Mouse (Mus musculus): Measurements from ENCODE around the gene Slc13a2. TPM values are rescaled to one million over a fixed set of nuclear protein-coding genes. Genes with fewer than 3 reads are reported as not detected.

Slc13a2 gene
- polyA plus RNA-seq, 1 experiment from 2014 or later = not detected

- H3K9ac ChIP-seq = no peak overlapping the region
- DNase-seq (ENCODE audit: low spot score) (no peak), ATAC-seq (ENCODE audit: low FRiP score) (no peak)
- H3K4me2 ChIP-seq (replicated peaks) = no peak overlapping the region
- H3K27me3 ChIP-seq (ENCODE audit: control insufficient read depth, insufficient read depth, low read length) = no peaks in the 10 kb centered on the region
- no peaks in the 10 kb centered on the region for H3K4me1 ChIP-seq (replicated peaks; ENCODE audit: control insufficient read depth, insufficient read depth, low read length)
- H3K27ac ChIP-seq = no peak overlapping the region
- no peaks in the 10 kb centered on the region for H3K9me3 ChIP-seq (ENCODE audit: control insufficient read depth, low read length)
- WGBS = 38% methylated on average over 5 of the region's 5 CpGs
- no peak overlapping the region for H3K4me3 ChIP-seq (replicated peaks; ENCODE audit: low read length)
- no peaks in the 10 kb centered on the region for H3K36me3 ChIP-seq (replicated peaks; ENCODE audit: control insufficient read depth, insufficient read depth)
These were observed 39.3 kb downstream of the Slc13a2 start for GRCm38 (mm10) chr11:78382701-78383100.

- Histone ChIP-seq H3K27ac (no peak overlapping the region), H3K9ac (no peak overlapping the region)
These were observed 39.7 kb downstream of the Slc13a2 start for GRCm38 (mm10) chr11:78382286-78382685.

GRCm38 (mm10) chr11:78380996-78381395, 41.0 kb downstream of the Slc13a2 start:
- 83% methylated on average over 3 of the region's 3 CpGs for WGBS
- Histone ChIP-seq H3K4me3 (replicated peaks; ENCODE audit: low read length) (no peak overlapping the region), H3K9ac (no peak overlapping the region), H3K36me3 (replicated peaks; ENCODE audit: control insufficient read depth, insufficient read depth) (no peaks in the 10 kb centered on the region), H3K27me3 (ENCODE audit: control insufficient read depth, insufficient read depth, low read length) (no peaks in the 10 kb centered on the region), H3K27ac (no peak overlapping the region), H3K4me1 (replicated peaks; ENCODE audit: control insufficient read depth, insufficient read depth, low read length) (no peaks in the 10 kb centered on the region), H3K4me2 (replicated peaks) (no peak overlapping the region), H3K9me3 (ENCODE audit: control insufficient read depth, low read length) (no peaks in the 10 kb centered on the region)
- ATAC-seq (ENCODE audit: low FRiP score) (no peak), DNase-seq (ENCODE audit: low spot score) (no peak)

More at GRCm38 (mm10) chr11:78382286-78382685, 39.7 kb downstream of the Slc13a2 start:
- Histone ChIP-seq H3K9me3 (ENCODE audit: control insufficient read depth, low read length) (no peaks in the 10 kb centered on the region), H3K27me3 (ENCODE audit: control insufficient read depth, insufficient read depth, low read length) (no peaks in the 10 kb centered on the region), H3K36me3 (replicated peaks; ENCODE audit: control insufficient read depth, insufficient read depth) (no peaks in the 10 kb centered on the region), H3K4me2 (replicated peaks) (no peak overlapping the region), H3K4me1 (replicated peaks; ENCODE audit: control insufficient read depth, insufficient read depth, low read length) (no peaks in the 10 kb centered on the region), H3K4me3 (replicated peaks; ENCODE audit: low read length) (no peak overlapping the region)
- 83% methylated on average over 7 of the region's 7 CpGs for WGBS
- no peak for DNase-seq (ENCODE audit: low spot score)
- no peak for ATAC-seq (ENCODE audit: low FRiP score)

GRCm38 (mm10) chr11:78380351-78380750, 41.7 kb downstream of the Slc13a2 start:
- no peak overlapping the region for H3K4me3 ChIP-seq (replicated peaks; ENCODE audit: low read length)
- no peaks in the 10 kb centered on the region for H3K9me3 ChIP-seq (ENCODE audit: control insufficient read depth, low read length)
- WGBS = 78% methylated on average over 4 of the region's 4 CpGs
- H3K27ac ChIP-seq = no peak overlapping the region
- ATAC-seq (ENCODE audit: low FRiP score) = no peak
- no peaks in the 10 kb centered on the region for H3K27me3 ChIP-seq (ENCODE audit: control insufficient read depth, insufficient read depth, low read length)
- H3K9ac ChIP-seq = no peak overlapping the region
- no peak overlapping the region for H3K4me2 ChIP-seq (replicated peaks)
- DNase-seq (ENCODE audit: low spot score) = no peak
- no peaks in the 10 kb centered on the region for H3K36me3 ChIP-seq (replicated peaks; ENCODE audit: control insufficient read depth, insufficient read depth)
- H3K4me1 ChIP-seq (replicated peaks; ENCODE audit: control insufficient read depth, insufficient read depth, low read length) = no peaks in the 10 kb centered on the region

- H3K27me3 ChIP-seq (ENCODE audit: control insufficient read depth, insufficient read depth, low read length) = no peaks in the 10 kb centered on the region
- H3K4me1 ChIP-seq (replicated peaks; ENCODE audit: control insufficient read depth, insufficient read depth, low read length) = no peaks in the 10 kb centered on the region
- ATAC-seq (ENCODE audit: low FRiP score) = no peak
- H3K4me2 ChIP-seq (replicated peaks) = no peak overlapping the region
- no peak for DNase-seq (ENCODE audit: low spot score)
- H3K36me3 ChIP-seq (replicated peaks; ENCODE audit: control insufficient read depth, insufficient read depth) = no peaks in the 10 kb centered on the region
- 61% methylated on average over 12 of the region's 12 CpGs for WGBS
- H3K9ac ChIP-seq = no peak overlapping the region
- no peaks in the 10 kb centered on the region for H3K9me3 ChIP-seq (ENCODE audit: control insufficient read depth, low read length)
- no peak overlapping the region for H3K4me3 ChIP-seq (replicated peaks; ENCODE audit: low read length)
- no peak overlapping the region for H3K27ac ChIP-seq
These were observed 44.4 kb downstream of the Slc13a2 start for GRCm38 (mm10) chr11:78377549-78378159.

DNA sequence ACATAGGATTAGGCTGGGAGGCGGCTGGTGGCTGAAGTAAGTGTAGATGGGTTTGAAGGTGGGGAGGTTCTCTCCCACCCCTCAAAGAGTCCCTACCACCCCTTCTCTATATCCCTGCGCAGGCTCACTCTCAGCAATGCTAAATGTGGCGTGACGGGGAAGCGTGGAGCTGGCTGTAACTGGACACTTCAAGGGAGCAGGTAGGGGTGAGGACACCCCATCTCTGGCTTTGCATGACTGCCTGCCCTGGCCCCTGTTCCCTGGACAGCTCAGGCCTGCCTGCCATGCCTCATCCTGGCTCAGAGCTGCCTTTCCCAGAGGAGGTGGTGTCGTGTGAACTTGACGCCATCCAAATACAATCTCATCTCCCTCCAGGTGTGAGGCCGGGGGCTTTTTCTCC, 47.9 kb downstream of the Slc13a2 start:
- Histone ChIP-seq H3K27me3 (ENCODE audit: control insufficient read depth, insufficient read depth, low read length) (no peaks in the 10 kb centered on the region), H3K27ac (no peak overlapping the region), H3K36me3 (replicated peaks; ENCODE audit: control insufficient read depth, insufficient read depth) (no peaks in the 10 kb centered on the region), H3K9ac (no peak overlapping the region), H3K4me2 (replicated peaks) (no peak overlapping the region), H3K4me3 (replicated peaks; ENCODE audit: low read length) (no peak overlapping the region), H3K4me1 (replicated peaks; ENCODE audit: control insufficient read depth, insufficient read depth, low read length) (no peaks in the 10 kb centered on the region), H3K9me3 (ENCODE audit: control insufficient read depth, low read length) (no peaks in the 10 kb centered on the region)
- no peak for ATAC-seq (ENCODE audit: low FRiP score)
- 82% methylated on average over 8 of the region's 8 CpGs for WGBS
- DNase-seq (ENCODE audit: low spot score) = no peak

GRCm38 (mm10) chr11:78372610-78373009, 49.4 kb downstream of the Slc13a2 start:
- WGBS = 43% methylated on average over 7 of the region's 7 CpGs
- Histone ChIP-seq H3K36me3 (replicated peaks; ENCODE audit: control insufficient read depth, insufficient read depth) (no peaks in the 10 kb centered on the region), H3K9ac (no peak overlapping the region), H3K4me3 (replicated peaks; ENCODE audit: low read length) (no peak overlapping the region), H3K4me1 (replicated peaks; ENCODE audit: control insufficient read depth, insufficient read depth, low read length) (no peaks in the 10 kb centered on the region), H3K9me3 (ENCODE audit: control insufficient read depth, low read length) (no peaks in the 10 kb centered on the region), H3K27ac (no peak overlapping the region), H3K27me3 (ENCODE audit: control insufficient read depth, insufficient read depth, low read length) (no peaks in the 10 kb centered on the region), H3K4me2 (replicated peaks) (no peak overlapping the region)
- no peak for ATAC-seq (ENCODE audit: low FRiP score)
- DNase-seq (ENCODE audit: low spot score) = no peak

DNA sequence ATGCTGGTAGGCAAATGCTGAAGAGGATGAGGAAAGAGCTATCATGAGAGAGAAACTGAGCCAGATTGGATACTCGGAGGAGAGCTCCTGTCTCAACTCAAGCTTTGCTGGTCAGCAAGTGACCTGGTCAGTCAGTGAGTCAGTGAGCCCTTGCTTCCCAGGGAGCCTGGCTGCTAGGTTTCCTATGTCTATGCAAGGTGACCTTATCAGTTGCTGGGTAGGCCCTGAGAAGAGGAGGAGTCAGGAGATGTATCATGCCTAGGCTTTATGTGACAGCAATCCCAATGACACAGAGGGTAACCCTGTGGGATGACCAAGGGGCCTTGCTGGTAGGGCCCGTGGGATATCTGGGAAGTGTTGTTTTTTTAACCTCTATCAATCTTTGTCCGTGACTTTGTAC, 49.9 kb downstream of the Slc13a2 start:
- Histone ChIP-seq H3K27ac (no peak overlapping the region), H3K9ac (no peak overlapping the region), H3K9me3 (ENCODE audit: control insufficient read depth, low read length) (no peaks in the 10 kb centered on the region), H3K27me3 (ENCODE audit: control insufficient read depth, insufficient read depth, low read length) (no peaks in the 10 kb centered on the region), H3K4me2 (replicated peaks) (no peak overlapping the region), H3K36me3 (replicated peaks; ENCODE audit: control insufficient read depth, insufficient read depth) (no peaks in the 10 kb centered on the region), H3K4me1 (replicated peaks; ENCODE audit: control insufficient read depth, insufficient read depth, low read length) (no peaks in the 10 kb centered on the region), H3K4me3 (replicated peaks; ENCODE audit: low read length) (no peak overlapping the region)
- 78% methylated on average over 3 of the region's 3 CpGs for WGBS
- DNase-seq (ENCODE audit: low spot score) = no peak
- no peak for ATAC-seq (ENCODE audit: low FRiP score)

GRCm38 (mm10) chr11:78371711-78372110, 50.3 kb downstream of the Slc13a2 start:
- H3K9ac ChIP-seq = no peak overlapping the region
- no peak overlapping the region for H3K4me3 ChIP-seq (replicated peaks; ENCODE audit: low read length)
- H3K9me3 ChIP-seq (ENCODE audit: control insufficient read depth, low read length) = no peaks in the 10 kb centered on the region
- no peaks in the 10 kb centered on the region for H3K27me3 ChIP-seq (ENCODE audit: control insufficient read depth, insufficient read depth, low read length)
- ATAC-seq (ENCODE audit: low FRiP score) = no peak
- H3K27ac ChIP-seq = no peak overlapping the region
- no peaks in the 10 kb centered on the region for H3K36me3 ChIP-seq (replicated peaks; ENCODE audit: control insufficient read depth, insufficient read depth)
- H3K4me1 ChIP-seq (replicated peaks; ENCODE audit: control insufficient read depth, insufficient read depth, low read length) = no peaks in the 10 kb centered on the region
- WGBS = 92% methylated on average over 11 of the region's 11 CpGs
- no peak overlapping the region for H3K4me2 ChIP-seq (replicated peaks)
- DNase-seq (ENCODE audit: low spot score) = no peak

- H3K4me3 ChIP-seq (replicated peaks; ENCODE audit: low read length) = no peak overlapping the region
- ATAC-seq (ENCODE audit: low FRiP score) (no peak), DNase-seq (ENCODE audit: low spot score) (no peak)
- no peaks in the 10 kb centered on the region for H3K9me3 ChIP-seq (ENCODE audit: control insufficient read depth, low read length)
- no peaks in the 10 kb centered on the region for H3K27me3 ChIP-seq (ENCODE audit: control insufficient read depth, insufficient read depth, low read length)
- no peak overlapping the region for H3K9ac ChIP-seq
- H3K4me2 ChIP-seq (replicated peaks) = no peak overlapping the region
- WGBS = 46% methylated on average over 1 of the region's 1 CpGs
- H3K36me3 ChIP-seq (replicated peaks; ENCODE audit: control insufficient read depth, insufficient read depth) = no peaks in the 10 kb centered on the region
- no peaks in the 10 kb centered on the region for H3K4me1 ChIP-seq (replicated peaks; ENCODE audit: control insufficient read depth, insufficient read depth, low read length)
- no peak overlapping the region for H3K27ac ChIP-seq
These were observed 51.6 kb downstream of the Slc13a2 start for GRCm38 (mm10) chr11:78370389-78370788.
